Mouse (Mus musculus) thymus, adult 18-20 months (tissue): Measurements from ENCODE around the gene Olfr365.

Source experiments
- DNase-seq, 2 experiments: peaks; one replicate each; pipeline ENCODE4 v3.0.0; 2022; ENCODE audit warnings: mixed read lengths in 2 of 2

Gene Olfr365

GRCm38 (mm10) chr2:37187898-37188297 is at the start of gene Olfr365:
Gene Olfr365 (plus strand): TSS chr2:37188198.
- DNase-seq = no peak

GRCm38 (mm10) chr2:37139022-37139421 is 49.0 kb upstream of the Olfr365 start, which contains the start of gene Olfr364-ps1:
Gene Olfr364-ps1 (plus strand): TSS chr2:37139322.
- no peak for DNase-seq

GRCm38 (mm10) chr2:37211274-37211673 is 23.3 kb downstream of the Olfr365 start, which contains the start of gene Olfr366:
Gene Olfr366 (plus strand): TSS chr2:37211574.
- DNase-seq = no peak
